Mouse (Mus musculus) heart, postnatal 0 days (tissue): ENCODE data around the gene Rcor1.
A peak's percentile ranks its signal among the peaks of the same experiment; 100 is the strongest.

Source experiments
- CTCF ChIP-seq: IDR thresholded peaks from 2 replicates; pipeline ENCODE4 v1.5.1; 2016; ENCODE audit warnings: antibody characterized with exemption, control low read depth, low read depth
- EP300 ChIP-seq: IDR thresholded peaks from 2 replicates; pipeline ENCODE4 v1.6.1; 2016; ENCODE audit warnings: antibody characterized with exemption, low read depth

GRCm38 (mm10) chr12:111165146-111165812 lies 126.1 kb downstream of the Rcor1 start:
- TF ChIP-seq CTCF (peak; percentile 32), EP300 (no peak)
